ENCODE assay signal across 7 mouse cellular contexts in genomic region chr4:139430176-139430575, GRCm38 (mm10).
DNase-seq lines count a peak whose midpoint lies in the region; TF ChIP-seq lines count a peak whose summit lies in the region.

No protein-coding gene starts in this region.

- no peak overlapping the region for H3K27ac ChIP-seq in bone marrow macrophage, adult 2 months (ENCODE audit: insufficient read depth, low read depth, low read length)

- peaks cover 11% of the 10 kb centered on the region for H3K4me1 ChIP-seq in bone marrow macrophage, adult 2 months (ENCODE audit: control insufficient read depth, insufficient read depth, low read length)

- DNase-seq in MN1 (ENCODE audit: low spot score), result peak; percentile 88
- peak; percentile 51 for DNase-seq in fibroblast of lung, adult 2 months (ENCODE audit: low read depth)
- peak; percentile 70 to 71 for DNase-seq in heart, postnatal 36 days
- DNase-seq in layer of hippocampus, postnatal 14 days (ENCODE audit: low spot score in 2 of 2), result peak; percentile 50 to 64
- peak; percentile 86 for DNase-seq in lung, postnatal 14 days
- peak; percentile 56 for DNase-seq in right cerebral cortex, postnatal 4 days

- H3K4me3 ChIP-seq in bone marrow macrophage, adult 2 months (ENCODE audit: insufficient read depth, low read length), result no peak overlapping the region

- intact Hi-C loops in heart, postnatal 36 days (cut with DNase I), result no loop called here

- TF ChIP-seq CTCF in bone marrow macrophage, adult 2 months (IDR thresholded peaks at IDR 0.05; ENCODE audit: low read depth, low read length), result peak; percentile 77

- no peak for TF ChIP-seq POLR2A in bone marrow macrophage, adult 2 months (IDR thresholded peaks at IDR 0.05; ENCODE audit: borderline replicate concordance, low read depth, low read length)
